Mouse (Mus musculus): Measurements from ENCODE around the gene Rufy1.

DNA sequence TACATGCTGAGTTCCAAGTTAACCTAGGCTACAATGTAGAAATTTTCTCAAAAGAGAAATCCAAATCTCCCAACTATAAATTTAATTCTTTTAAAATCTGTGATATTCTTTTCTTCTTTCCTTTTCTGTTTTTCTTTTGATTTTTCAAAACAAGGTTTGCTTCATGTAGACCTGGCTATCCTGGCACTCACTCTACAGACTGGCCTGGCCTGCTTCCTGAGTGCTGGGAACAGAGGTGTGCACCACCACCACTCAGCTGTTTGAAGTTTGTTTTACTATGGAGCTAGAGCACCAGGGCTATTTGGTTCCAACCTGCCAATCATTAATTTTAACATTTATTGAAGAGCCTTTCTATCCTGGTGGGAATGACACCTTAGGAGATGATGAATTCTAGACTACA lies 57.8 kb downstream of the Rufy1 start:
- TF ChIP-seq CTCF (IDR thresholded peaks at IDR 0.05): no peak
- TF ChIP-seq POLR2A (IDR thresholded peaks at IDR 0.05; ENCODE audit: insufficient read depth, low read depth, low read length): no peak
- no peak for TF ChIP-seq EP300 (IDR thresholded peaks at IDR 0.05; ENCODE audit: insufficient read depth, low read depth, low read length)
